Mouse (Mus musculus) megakaryocyte, embryonic 14.5 days (primary cell): ENCODE measurements around the gene Senp2.

Experiments
- FLI1 ChIP-seq: IDR thresholded peaks from 2 replicates; pipeline ENCODE4 v1.6.1; 2012; ENCODE audit warnings: low read length, inconsistent platforms, mixed read lengths
- GATA1 ChIP-seq: IDR thresholded peaks from 3 replicates; pipeline ENCODE4 v1.6.1; 2012; ENCODE audit warnings: mixed read lengths, low read length, inconsistent platforms, borderline replicate concordance

- TF ChIP-seq FLI1 (no peak), GATA1 (no peak)
Measured at GRCm38 (mm10) chr16:22027474-22027873, 18.2 kb downstream of the Senp2 start.
